Mouse (Mus musculus) embryo, embryonic 10 days (tissue): ENCODE measurements around the gene Adam34.
"Not testable (repeated sequence)": the region's sequence is repeated elsewhere in the genome, so short reads cannot be mapped to it uniquely, and the experiment has no call there.

ENCODE experiments used
- DNase-seq: peaks from one replicate; pipeline ENCODE4 v3.0.0-alpha.2; 2015; ENCODE audit warnings: low spot score

Adam34 gene

GRCm38 (mm10) chr8:43709949-43710348, at the start of gene Adam34:
Adam34 (minus strand) TSS chr8:43710049.
- DNase-seq = no peak

DNA sequence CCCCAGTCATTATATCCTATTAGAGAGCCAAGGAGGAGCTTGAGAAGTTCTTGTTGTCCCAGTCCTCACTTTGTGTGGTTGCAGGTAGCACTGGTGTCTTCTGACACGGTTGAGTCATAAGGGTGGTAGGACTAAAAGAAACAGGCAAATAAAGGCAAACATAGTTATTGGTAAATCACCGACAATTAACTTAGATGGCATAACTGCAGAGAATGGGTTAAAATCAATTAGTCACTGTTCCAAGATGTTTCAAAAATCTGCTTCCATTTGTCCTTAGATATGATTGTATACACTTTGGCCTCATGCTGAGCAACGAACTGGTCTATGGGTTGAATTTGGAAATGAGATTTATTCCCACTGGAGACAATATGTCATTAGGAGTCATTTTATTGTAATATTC, 82.7 kb downstream of the Adam34 start, which contains the start of gene Gm5346:
Gene Gm5346 (minus strand): TSS at position 101 of the 400 bp plus-strand sequence.
- DNase-seq = no peak

GRCm38 (mm10) chr8:43616046-43616445, 93.8 kb downstream of the Adam34 start:
- no peak for DNase-seq

DNA sequence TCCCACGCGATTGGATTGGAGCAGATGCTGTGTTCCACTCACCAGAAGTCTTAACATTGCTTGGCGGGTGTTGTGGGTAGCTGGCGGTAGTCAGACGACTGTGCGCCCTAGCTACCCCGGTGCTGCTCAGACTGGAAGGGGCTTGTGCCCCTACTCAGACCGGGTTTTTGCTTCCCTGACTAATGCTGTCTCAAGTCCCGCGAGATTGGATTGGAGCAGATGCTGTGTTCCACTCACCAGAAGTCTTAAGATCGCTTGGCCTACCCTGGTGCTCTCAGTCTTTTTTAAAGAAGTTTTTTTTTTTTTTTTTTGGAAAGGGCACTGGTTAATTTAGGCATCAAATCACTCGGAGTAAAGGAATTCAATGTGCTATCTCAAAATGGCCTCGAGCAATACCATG, 106.2 kb downstream of the Adam34 start:
- DNase-seq = not testable (repeated sequence)

GRCm38 (mm10) chr8:43603166-43603565, 106.7 kb downstream of the Adam34 start:
- DNase-seq = not testable (repeated sequence)
